Mouse (Mus musculus): Measurements from ENCODE around the gene Atg10. TPM values are rescaled to one million over a fixed set of nuclear protein-coding genes. Genes with fewer than 3 reads are reported as not detected.
A peak's percentile ranks its signal among the peaks of the same experiment; 100 is the strongest.
"Not testable (repeated sequence)": the region's sequence is repeated elsewhere in the genome, so short reads cannot be mapped to it uniquely, and the experiment has no call there.

The Atg10 gene
- polyA plus RNA-seq, 1 experiment from 2014 or later = 9.1 TPM

DNA sequence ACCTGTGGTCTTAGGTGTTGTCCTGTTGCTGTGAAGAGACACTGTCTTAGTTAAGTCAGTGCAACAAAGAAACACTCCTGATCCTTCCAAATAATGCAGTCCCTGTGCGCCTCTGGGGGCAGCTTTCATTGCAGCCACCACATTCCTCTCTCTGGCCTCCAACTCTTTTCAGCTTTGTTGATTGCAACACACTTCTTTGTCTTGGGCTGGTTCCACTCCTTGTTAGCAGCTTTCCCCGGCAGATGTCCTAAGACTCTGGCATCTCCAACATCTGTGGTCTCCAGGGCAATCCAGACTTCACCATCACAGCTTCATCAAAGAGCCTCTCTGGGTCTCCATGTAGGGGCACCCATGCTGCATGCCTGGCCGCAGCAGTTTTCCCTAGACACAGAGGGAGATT is 290.5 kb downstream of the Atg10 start:
- H3K36me3 ChIP-seq = peaks cover 8% of the 10 kb centered on the region
- 80% methylated on average over 3 of the region's 3 CpGs for WGBS
- H3K4me1 ChIP-seq = no peaks in the 10 kb centered on the region
- no peak overlapping the region for H3K4me3 ChIP-seq
- no peaks in the 10 kb centered on the region for H3K27me3 ChIP-seq (ENCODE audit: low read depth, poor library complexity, severe bottlenecking)
- no peak for DNase-seq (ENCODE audit: low spot score)
- H3K27ac ChIP-seq = no peak overlapping the region; the same call in 1 of the 2 replicates
- no peaks in the 10 kb centered on the region for H3K9me3 ChIP-seq (replicated peaks)

GRCm38 (mm10) chr13:90929847-90930246 is 293.9 kb downstream of the Atg10 start:
- H3K4me1 ChIP-seq = no peaks in the 10 kb centered on the region
- no peak overlapping the region for H3K4me3 ChIP-seq
- no peak overlapping the region for H3K27ac ChIP-seq
- H3K36me3 ChIP-seq = peaks cover 42% of the 10 kb centered on the region
- no peaks in the 10 kb centered on the region for H3K9me3 ChIP-seq (replicated peaks)
- peak; percentile 55 for DNase-seq (ENCODE audit: low spot score)
- no peaks in the 10 kb centered on the region for H3K27me3 ChIP-seq (ENCODE audit: low read depth, poor library complexity, severe bottlenecking)
- 24% methylated on average over 5 of the region's 5 CpGs for WGBS

DNA sequence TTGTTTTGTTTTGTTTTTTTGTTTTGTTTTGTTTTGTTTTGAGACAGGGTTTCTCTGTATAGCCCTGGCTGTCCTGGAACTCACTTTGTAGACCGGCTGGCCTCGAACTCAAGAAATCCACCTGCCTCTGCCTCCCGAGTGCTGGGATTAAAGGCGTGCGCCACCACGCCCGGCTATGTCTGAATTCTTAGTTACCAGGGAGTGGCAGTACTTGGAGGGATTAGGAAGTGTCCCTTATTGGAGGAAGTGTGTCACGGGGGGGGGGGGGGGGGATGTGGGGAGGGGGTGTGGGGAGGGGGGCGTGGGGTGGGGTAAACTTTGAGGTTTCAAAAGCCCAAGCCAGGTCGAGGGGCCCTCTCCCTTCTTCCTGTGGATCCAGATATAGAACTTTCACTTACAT is 295.5 kb downstream of the Atg10 start:
- DNase-seq (ENCODE audit: low spot score) = not testable (repeated sequence)
- H3K36me3 ChIP-seq = peaks cover 50% of the 10 kb centered on the region
- 89% methylated on average over 10 of the region's 10 CpGs for WGBS

DNA sequence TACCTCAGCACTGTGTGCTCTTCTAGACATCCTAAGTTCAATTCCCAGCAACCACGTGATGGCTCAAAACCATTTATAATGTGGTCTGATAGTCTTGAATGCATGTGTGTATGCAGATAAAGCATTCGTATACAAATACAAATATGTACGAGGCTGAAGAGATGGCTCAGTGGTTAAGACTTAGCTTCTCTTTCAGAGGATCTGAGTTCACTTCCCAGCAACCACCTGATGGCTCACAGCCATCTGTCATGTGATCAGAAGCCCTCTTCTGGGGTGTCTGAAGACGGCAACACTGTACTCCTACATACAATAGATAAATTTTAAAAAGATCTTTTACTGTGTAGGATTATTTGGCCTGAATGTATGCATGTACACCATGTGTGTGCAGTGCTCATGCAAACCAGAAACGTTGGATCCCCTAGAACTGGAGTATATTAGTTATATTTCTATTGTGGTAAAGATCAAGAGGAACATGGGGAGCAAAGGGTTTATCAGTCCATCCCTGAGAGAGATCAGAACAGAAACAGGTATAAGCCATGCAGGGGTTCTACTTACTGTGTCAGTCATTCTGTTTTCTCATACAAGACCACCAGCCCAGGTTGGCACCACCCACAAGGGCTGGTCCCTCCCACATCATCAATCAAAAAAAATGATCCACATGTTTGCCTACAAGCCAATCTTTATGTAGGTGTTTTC is 296.7 kb downstream of the Atg10 start:
- 80% methylated on average over 5 of the region's 5 CpGs for WGBS
- H3K4me3 ChIP-seq = no peak overlapping the region
- no peak overlapping the region for H3K27ac ChIP-seq
- no peak for DNase-seq (ENCODE audit: low spot score)
- no peaks in the 10 kb centered on the region for H3K9me3 ChIP-seq (replicated peaks)
- no peaks in the 10 kb centered on the region for H3K4me1 ChIP-seq
- H3K36me3 ChIP-seq = peaks cover 50% of the 10 kb centered on the region
- H3K27me3 ChIP-seq (ENCODE audit: low read depth, poor library complexity, severe bottlenecking) = no peaks in the 10 kb centered on the region

More for the DNA sequence above, 295.5 kb downstream of the Atg10 start:
- not testable (repeated sequence) for H3K4me1 ChIP-seq; H3K9me3 ChIP-seq (replicated peaks); H3K27ac ChIP-seq; H3K4me3 ChIP-seq; H3K27me3 ChIP-seq (ENCODE audit: low read depth, poor library complexity, severe bottlenecking)

- Histone ChIP-seq H3K4me1 (no peaks in the 10 kb centered on the region), H3K4me3 (no peak overlapping the region), H3K36me3 (peaks cover 50% of the 10 kb centered on the region), H3K27ac (no peak overlapping the region), H3K27me3 (ENCODE audit: low read depth, poor library complexity, severe bottlenecking) (no peaks in the 10 kb centered on the region), H3K9me3 (replicated peaks) (no peaks in the 10 kb centered on the region)
- 87% methylated on average over 7 of the region's 7 CpGs for WGBS
- no peak for DNase-seq (ENCODE audit: low spot score)
These were observed 297.5 kb downstream of the Atg10 start for GRCm38 (mm10) chr13:90926125-90926765.

DNA sequence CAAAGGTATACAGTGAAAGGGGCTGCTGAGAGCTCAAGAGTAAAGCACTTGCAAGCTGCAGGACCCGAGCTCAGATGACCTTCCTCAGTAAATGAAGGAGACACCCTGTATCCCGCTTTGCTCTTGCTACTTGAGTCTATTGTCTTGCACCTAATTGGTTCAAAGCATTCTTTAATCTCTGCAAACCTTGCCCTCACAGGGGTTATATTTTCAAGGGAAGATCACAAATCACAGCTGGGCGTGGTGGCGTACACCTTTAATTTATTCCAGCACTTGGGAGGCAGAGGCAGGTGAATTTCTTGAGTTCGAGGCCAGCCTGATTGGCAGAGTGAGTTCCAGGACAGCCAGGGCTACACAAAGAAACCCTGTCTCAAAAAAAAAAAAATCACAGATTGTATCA is 298.6 kb downstream of the Atg10 start:
- H3K27me3 ChIP-seq (ENCODE audit: low read depth, poor library complexity, severe bottlenecking) = no peaks in the 10 kb centered on the region
- peaks cover 50% of the 10 kb centered on the region for H3K36me3 ChIP-seq
- no peak overlapping the region for H3K27ac ChIP-seq
- no peaks in the 10 kb centered on the region for H3K4me1 ChIP-seq
- no peak overlapping the region for H3K4me3 ChIP-seq
- DNase-seq (ENCODE audit: low spot score) = no peak
- 95% methylated on average over 5 of the region's 5 CpGs for WGBS
- H3K9me3 ChIP-seq (replicated peaks) = no peaks in the 10 kb centered on the region

GRCm38 (mm10) chr13:90924072-90924471 is 299.7 kb downstream of the Atg10 start:
- H3K4me3 ChIP-seq = peak overlapping the region; percentile 83
- peak overlapping the region; percentile 97 for H3K27ac ChIP-seq
- DNase-seq (ENCODE audit: low spot score) = no peak
- no peaks in the 10 kb centered on the region for H3K4me1 ChIP-seq
- no peaks in the 10 kb centered on the region for H3K27me3 ChIP-seq (ENCODE audit: low read depth, poor library complexity, severe bottlenecking)
- no peaks in the 10 kb centered on the region for H3K9me3 ChIP-seq (replicated peaks)
- 51% methylated on average over 9 of the region's 9 CpGs for WGBS
- H3K36me3 ChIP-seq = peaks cover 50% of the 10 kb centered on the region

DNA sequence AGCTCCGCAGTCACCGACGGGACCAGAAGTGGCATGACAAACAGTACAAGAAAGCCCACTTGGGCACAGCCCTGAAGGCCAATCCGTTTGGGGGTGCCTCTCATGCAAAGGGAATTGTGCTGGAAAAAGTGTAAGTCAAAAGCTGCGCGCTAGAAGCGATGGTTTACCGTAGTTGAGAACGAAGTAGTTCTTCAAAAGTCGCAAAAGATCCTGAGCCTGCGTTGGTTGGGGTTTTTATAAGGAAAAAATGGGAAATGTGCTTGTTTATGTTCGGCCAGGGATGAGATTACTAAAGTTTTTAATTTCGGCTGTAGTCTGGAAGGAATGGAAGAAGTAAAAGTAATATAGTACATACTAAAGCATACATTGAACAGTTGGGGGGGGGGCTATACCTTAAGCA is 300.2 kb downstream of the Atg10 start:
- peak overlapping the region; percentile 97 for H3K27ac ChIP-seq
- not testable (repeated sequence) for H3K27me3 ChIP-seq (ENCODE audit: low read depth, poor library complexity, severe bottlenecking)
- WGBS = under 1% methylated on average over 13 of the region's 13 CpGs

DNA sequence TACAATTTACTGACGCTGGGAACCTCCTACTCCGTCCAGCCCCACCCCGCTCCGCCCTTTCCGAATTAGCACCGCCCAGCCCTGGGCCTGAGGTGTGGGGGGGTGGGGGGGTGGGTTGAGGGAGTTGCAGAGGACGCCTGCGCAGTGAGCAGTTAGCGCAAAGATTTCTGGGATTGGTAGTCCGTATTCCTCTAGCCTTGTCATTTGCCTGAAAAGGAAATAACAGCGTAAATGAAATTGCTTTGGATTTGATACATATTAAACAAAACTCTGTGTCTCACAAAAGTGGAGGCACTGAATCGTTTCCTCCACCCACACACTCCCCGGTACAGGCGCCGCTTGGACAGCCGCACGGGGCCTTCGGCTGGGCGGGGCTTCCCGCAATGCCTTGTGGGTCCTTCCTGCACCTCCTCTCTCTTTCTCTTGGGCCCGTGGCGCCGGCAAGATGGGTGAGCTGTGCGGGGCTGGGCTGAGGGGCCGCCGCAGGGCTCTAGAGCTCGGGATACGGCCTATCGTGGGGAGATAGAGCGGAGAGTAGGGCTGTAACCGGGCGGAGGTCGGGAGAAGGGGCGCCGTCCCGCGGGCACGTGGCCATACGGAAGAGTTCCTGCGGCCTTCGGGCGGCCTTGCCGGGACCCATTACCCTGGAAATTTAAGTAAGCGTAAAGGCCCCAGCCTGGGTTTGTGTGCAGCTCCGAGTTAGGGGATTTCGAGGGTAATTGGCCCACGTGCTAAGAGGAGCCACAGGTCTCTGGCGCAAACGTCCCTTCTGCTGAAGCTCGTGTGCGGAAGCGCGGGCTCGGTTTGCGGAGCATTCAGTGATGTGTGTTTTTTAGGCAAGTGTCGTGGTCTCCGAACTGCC is 300.8 kb downstream of the Atg10 start, which contains the start of gene Rps23:
Rps23 (plus strand) TSS at position 208 of the 862 bp plus-strand sequence.
- Histone ChIP-seq H3K27ac (peak within 1 kb of the TSS; percentile 97), H3K36me3 (peaks cover 39% of the 10 kb centered on the region), H3K4me1 (no peaks in the 10 kb centered on the region), H3K4me3 (peak within 1 kb of the TSS; percentile 83), H3K9me3 (replicated peaks) (no peaks in the 10 kb centered on the region), H3K27me3 (ENCODE audit: low read depth, poor library complexity, severe bottlenecking) (no peaks in the 10 kb centered on the region)
- peak; percentile 93 for DNase-seq (ENCODE audit: low spot score)
- under 1% methylated on average over 57 of the region's 57 CpGs for WGBS

More for the DNA sequence above, 300.2 kb downstream of the Atg10 start:
- Histone ChIP-seq H3K4me3 (peak overlapping the region; percentile 83), H3K36me3 (peaks cover 45% of the 10 kb centered on the region)
- not testable (repeated sequence) for H3K4me1 ChIP-seq; DNase-seq (ENCODE audit: low spot score); H3K9me3 ChIP-seq (replicated peaks)

GRCm38 (mm10) chr13:90914721-90915120 is 309.0 kb downstream of the Atg10 start:
- Histone ChIP-seq H3K4me3 (no peak overlapping the region), H3K27ac (no peak overlapping the region), H3K9me3 (replicated peaks) (no peaks in the 10 kb centered on the region), H3K27me3 (ENCODE audit: low read depth, poor library complexity, severe bottlenecking) (no peaks in the 10 kb centered on the region), H3K36me3 (no peaks in the 10 kb centered on the region), H3K4me1 (no peaks in the 10 kb centered on the region)
- WGBS = 97% methylated on average over 4 of the region's 4 CpGs
- peak; percentile 18 for DNase-seq (ENCODE audit: low spot score)

GRCm38 (mm10) chr13:90913675-90914192 is 310.0 kb downstream of the Atg10 start:
- Histone ChIP-seq H3K27me3 (ENCODE audit: low read depth, poor library complexity, severe bottlenecking) (no peaks in the 10 kb centered on the region), H3K36me3 (no peaks in the 10 kb centered on the region), H3K9me3 (replicated peaks) (no peaks in the 10 kb centered on the region), H3K27ac (no peak overlapping the region), H3K4me1 (no peaks in the 10 kb centered on the region), H3K4me3 (no peak overlapping the region)
- no peak for DNase-seq (ENCODE audit: low spot score)
- 62% methylated on average over 7 of the region's 7 CpGs for WGBS

- 89% methylated on average over 17 of the region's 17 CpGs for WGBS
- no peaks in the 10 kb centered on the region for H3K27me3 ChIP-seq (ENCODE audit: low read depth, poor library complexity, severe bottlenecking)
- no peaks in the 10 kb centered on the region for H3K36me3 ChIP-seq
- no peak overlapping the region for H3K27ac ChIP-seq
- no peak overlapping the region for H3K4me3 ChIP-seq
- H3K9me3 ChIP-seq (replicated peaks) = no peaks in the 10 kb centered on the region
- DNase-seq (ENCODE audit: low spot score) = no peak
- no peaks in the 10 kb centered on the region for H3K4me1 ChIP-seq
These were observed 310.8 kb downstream of the Atg10 start for GRCm38 (mm10) chr13:90912760-90913674.
